Mouse (Mus musculus) kidney, postnatal 36 days (tissue): ENCODE results near the gene Lmf1.

ENCODE experiments used
- DNase-seq, 2 experiments: peaks; one replicate each; pipeline ENCODE4 v3.0.0; 2021 to 2022; ENCODE audit warnings: mixed read lengths in 2 of 2

Gene Lmf1

GRCm38 (mm10) chr17:25711136-25711535 is 132.3 kb downstream of the Lmf1 start:
- no peak for DNase-seq
